Mouse (Mus musculus) embryo, embryonic 11 days (tissue): ENCODE measurements around the gene 1110051M20Rik.
A peak's percentile ranks its signal among the peaks of the same experiment; 100 is the strongest.

Experiments used
- DNase-seq: peaks from one replicate; pipeline ENCODE4 v3.0.0-alpha.2; 2015

The 1110051M20Rik gene

GRCm38 (mm10) chr2:91413811-91414210, 30.7 kb downstream of the 1110051M20Rik start:
- no peak for DNase-seq

GRCm38 (mm10) chr2:91412361-91412760, 32.1 kb downstream of the 1110051M20Rik start:
- peak; percentile 26 for DNase-seq

- peak; percentile 21 for DNase-seq
Observed at GRCm38 (mm10) chr2:91411473-91411872, 33.0 kb downstream of the 1110051M20Rik start.

- no peak for DNase-seq
Observed at GRCm38 (mm10) chr2:91408031-91408430, 36.5 kb downstream of the 1110051M20Rik start.

GRCm38 (mm10) chr2:91405071-91405470, 39.4 kb downstream of the 1110051M20Rik start:
- no peak for DNase-seq

- peak; percentile 25 for DNase-seq
Observed at GRCm38 (mm10) chr2:91399727-91400126, 44.8 kb downstream of the 1110051M20Rik start.

GRCm38 (mm10) chr2:91399168-91399567, 45.3 kb downstream of the 1110051M20Rik start:
- no peak for DNase-seq

- no peak for DNase-seq
Observed at GRCm38 (mm10) chr2:91394078-91394477, 50.4 kb downstream of the 1110051M20Rik start.

GRCm38 (mm10) chr2:91388738-91389137, 55.8 kb downstream of the 1110051M20Rik start:
- no peak for DNase-seq

GRCm38 (mm10) chr2:91388281-91388680, 56.2 kb downstream of the 1110051M20Rik start:
- no peak for DNase-seq

- no peak for DNase-seq
Observed at GRCm38 (mm10) chr2:91387287-91387958, 57.1 kb downstream of the 1110051M20Rik start.

GRCm38 (mm10) chr2:91386547-91387286, 57.8 kb downstream of the 1110051M20Rik start:
- no peak for DNase-seq

- DNase-seq: no peak
Observed at GRCm38 (mm10) chr2:91383294-91383693, 61.2 kb downstream of the 1110051M20Rik start.

GRCm38 (mm10) chr2:91377038-91377437, 67.5 kb downstream of the 1110051M20Rik start:
- peak; percentile 22 for DNase-seq

GRCm38 (mm10) chr2:91370314-91370713, 74.2 kb downstream of the 1110051M20Rik start:
- no peak for DNase-seq

- no peak for DNase-seq
Observed at GRCm38 (mm10) chr2:91363272-91363671, 81.2 kb downstream of the 1110051M20Rik start.

GRCm38 (mm10) chr2:91361068-91361528, 83.4 kb downstream of the 1110051M20Rik start:
- DNase-seq: peak; percentile 8

GRCm38 (mm10) chr2:91355767-91356166, 88.7 kb downstream of the 1110051M20Rik start:
- no peak for DNase-seq

GRCm38 (mm10) chr2:91354727-91355403, 89.6 kb downstream of the 1110051M20Rik start:
- no peak for DNase-seq

GRCm38 (mm10) chr2:91353854-91354253, 90.7 kb downstream of the 1110051M20Rik start:
- DNase-seq: no peak

- DNase-seq: no peak
Observed at GRCm38 (mm10) chr2:91351841-91352240, 92.7 kb downstream of the 1110051M20Rik start.

- no peak for DNase-seq
Observed at GRCm38 (mm10) chr2:91349974-91350457, 94.5 kb downstream of the 1110051M20Rik start.

- no peak for DNase-seq
Observed at GRCm38 (mm10) chr2:91348936-91349335, 95.6 kb downstream of the 1110051M20Rik start.
